Mouse (Mus musculus) E14TG2a.4 (cell line): ENCODE measurements around the gene Olfr1495.

ENCODE experiments used
- CTCF ChIP-seq: conservative IDR thresholded peaks from 2 replicates; pipeline ENCODE4 v1.5.1; 2014; ENCODE audit warnings: low read length
- NANOG ChIP-seq: IDR thresholded peaks from 2 replicates; pipeline ENCODE4 v1.6.1; 2014; ENCODE audit warnings: borderline replicate concordance, low read length, mixed read lengths
- POU5F1 ChIP-seq: IDR thresholded peaks from 2 replicates; pipeline ENCODE4 v1.6.1; 2014; ENCODE audit warnings: low read length, borderline replicate concordance

- TF ChIP-seq CTCF (peak; percentile 24; the same call in 1 of the 2 replicates), NANOG (no peak), POU5F1 (no peak)
Observed at GRCm38 (mm10) chr19:13768565-13769276, 4.3 kb downstream of the Olfr1495 start.
